Mouse (Mus musculus) heart, postnatal 0 days (tissue): Measurements from ENCODE around the gene Slc26a1. TPM values are rescaled to one million over a fixed set of nuclear protein-coding genes. Genes with fewer than 3 reads are reported as not detected.

ENCODE experiments used
- ATAC-seq: fragments of 200-750 bp; cut with Nextera tagmentation; 2 replicates; pipeline ENCODE4 v1.8.0; 2017; ENCODE audit warnings: low read depth, moderate number of reproducible peaks, moderate library complexity; ENCODE audit not compliant: insufficient read depth
- DNase-seq: peaks from one replicate; pipeline ENCODE4 v3.0.0-alpha.2; 2016; ENCODE audit warnings: low spot score
- H3K27ac ChIP-seq: fragments of 300-500 bp; sonication (generic); 2 replicates; pipeline ENCODE4 v1.5.1; 2014; ENCODE audit warnings: low read depth, mild to moderate bottlenecking
- H3K27me3 ChIP-seq: fragments of 300-500 bp; sonication (generic); 2 replicates; pipeline ENCODE4 v1.6.1; 2014; ENCODE audit warnings: low read length, mixed read lengths; ENCODE audit not compliant: control insufficient read depth, insufficient read depth
- H3K36me3 ChIP-seq: fragments of 300-500 bp; sonication (generic); replicated peaks from 2 replicates; pipeline ENCODE4 v1.6.1; 2014; ENCODE audit warnings: low read length, mixed read lengths; ENCODE audit not compliant: control insufficient read depth, insufficient read depth
- H3K4me1 ChIP-seq: fragments of 300-500 bp; sonication (generic); 2 replicates; pipeline ENCODE4 v1.6.1; 2014; ENCODE audit warnings: antibody characterized with exemption; ENCODE audit not compliant: control insufficient read depth, insufficient read depth
- H3K4me2 ChIP-seq: fragments of 300-500 bp; sonication (generic); 2 replicates; pipeline ENCODE4 v1.6.1; 2014; ENCODE audit warnings: low read depth, mild to moderate bottlenecking, low read length, moderate library complexity
- H3K4me3 ChIP-seq: fragments of 300-500 bp; sonication (generic); 2 replicates; pipeline ENCODE4 v1.5.1; 2014; ENCODE audit warnings: low read depth, low read length
- H3K9ac ChIP-seq: fragments of 300-500 bp; sonication (generic); replicated peaks from 2 replicates; pipeline ENCODE4 v1.6.1; 2014; ENCODE audit warnings: low read depth, low read length, mixed read lengths
- H3K9me3 ChIP-seq: fragments of 300-500 bp; sonication (generic); replicated peaks from 2 replicates; pipeline ENCODE4 v1.6.1; 2016; ENCODE audit warnings: low read length; ENCODE audit not compliant: control insufficient read depth
- CTCF ChIP-seq: IDR thresholded peaks from 2 replicates; pipeline ENCODE4 v1.5.1; 2016; ENCODE audit warnings: antibody characterized with exemption, control low read depth, low read depth
- EP300 ChIP-seq: IDR thresholded peaks from 2 replicates; pipeline ENCODE4 v1.6.1; 2016; ENCODE audit warnings: antibody characterized with exemption, low read depth
- WGBS: fragments of 180-500 bp; shearing (Covaris S2); extraction: QIAGEN DNeasy Blood & Tissue Kit; methylation state at CpG from one replicate; pipeline ENCODE4 v1.1.7; 2014; 5-methylcytosine and 5-hydroxymethylcytosine counted together
- polyA plus RNA-seq: library from polyadenylated mRNA; unstranded; fragments of >200 nt; fragmentation: Nextera tagmentation; extraction: Ambion mirVana; gene quantifications from 2 replicates; pipeline ENCODE4 v1.2.1, GENCODE M21; 2015
- total RNA-seq: library from RNA; depleted of rRNA; stranded (reverse); fragments of >200 nt; gene quantifications from 2 replicates; pipeline ENCODE4 v1.2.3, GENCODE M21; 2014; ENCODE audit warnings: low replicate concordance

Gene Slc26a1
- total and polyA plus RNA-seq, 2 experiments from 2014 or later: 0.08 to 0.23 TPM

DNA sequence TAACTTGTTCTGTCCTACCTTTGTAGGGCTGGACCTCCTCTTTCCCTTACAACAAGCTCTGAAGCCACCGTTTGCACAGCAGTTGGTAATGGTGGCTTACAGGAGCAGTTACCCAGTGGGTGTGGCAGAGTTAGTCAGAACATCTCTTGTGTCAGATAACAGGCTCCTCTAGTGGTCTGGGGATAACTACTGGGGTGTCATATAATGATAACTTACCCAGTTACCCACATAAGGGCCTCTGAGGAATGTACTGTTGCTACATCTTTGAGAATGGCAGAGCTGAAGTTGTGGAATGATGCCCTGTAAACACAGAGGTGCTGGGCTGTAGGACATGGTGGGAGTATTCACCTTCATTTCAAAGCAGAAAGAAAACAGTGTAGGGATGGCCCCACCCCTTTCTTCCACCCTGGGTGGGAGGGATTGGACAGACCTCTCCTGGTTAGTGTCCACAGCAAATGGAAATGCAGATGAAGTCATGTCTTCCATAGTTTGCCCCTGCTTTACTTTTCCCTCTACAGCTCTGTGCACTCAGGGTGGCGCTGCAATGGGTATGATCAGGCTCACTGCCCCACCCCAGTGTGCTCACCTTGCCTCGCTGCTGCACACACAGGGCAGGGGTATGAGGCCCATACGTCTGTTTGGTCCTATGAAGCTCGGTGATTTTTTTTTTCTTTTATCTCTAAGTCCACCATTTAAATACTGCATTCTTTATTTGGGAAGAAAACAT is 1.6 kb upstream of the Slc26a1 start:
- peak overlapping the region; percentile 55 for H3K4me2 ChIP-seq
- ATAC-seq (peak; percentile 45), DNase-seq (no peak)
- H3K27me3 ChIP-seq: no peaks in the 10 kb centered on the region
- peaks cover 20% of the 10 kb centered on the region; the same call in 1 of the 2 replicates for H3K36me3 ChIP-seq
- TF ChIP-seq EP300: no peak
- 20% methylated on average over 5 of the region's 5 CpGs for WGBS
- peak overlapping the region; percentile 32 for H3K4me3 ChIP-seq
- peaks cover 10% of the 10 kb centered on the region for H3K4me1 ChIP-seq
- peak overlapping the region; percentile 48; the same call in 1 of the 2 replicates for H3K9ac ChIP-seq
- no peaks in the 10 kb centered on the region for H3K9me3 ChIP-seq
- H3K27ac ChIP-seq: peak overlapping the region; percentile 3; the same call in 1 of the 2 replicates

DNA sequence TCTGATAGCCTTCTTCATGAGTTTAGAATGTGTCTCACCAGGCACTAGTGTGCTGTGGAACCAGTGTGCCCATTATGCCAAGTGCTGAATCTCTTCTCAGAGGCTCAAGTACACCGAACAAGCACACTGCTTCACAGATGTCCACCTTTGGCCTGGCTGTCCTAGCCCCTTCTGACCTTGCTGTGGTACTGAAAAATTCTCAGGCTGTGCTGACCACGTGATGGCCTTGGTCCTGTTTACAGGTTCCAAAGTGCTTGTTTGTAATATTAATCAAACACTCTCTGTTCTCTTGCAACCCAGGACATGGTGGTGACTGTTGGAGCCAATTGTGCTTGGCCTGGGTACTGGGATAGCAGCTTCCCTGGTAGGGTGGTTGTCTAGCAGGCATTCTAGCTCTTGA is 745 bp downstream of the Slc26a1 start:
- ATAC-seq (no peak), DNase-seq (no peak)
- H3K36me3 ChIP-seq: peaks cover 10% of the 10 kb centered on the region; the same call in 1 of the 2 replicates
- TF ChIP-seq CTCF (no peak), EP300 (no peak)
- H3K9ac ChIP-seq: no peak overlapping the region
- no peak overlapping the region for H3K4me2 ChIP-seq
- no peaks in the 10 kb centered on the region for H3K9me3 ChIP-seq
- H3K27me3 ChIP-seq: no peaks in the 10 kb centered on the region
- no peak overlapping the region for H3K27ac ChIP-seq
- peaks cover 17% of the 10 kb centered on the region for H3K4me1 ChIP-seq
- WGBS: 75% methylated on average over 2 of the region's 2 CpGs
- no peak overlapping the region for H3K4me3 ChIP-seq

DNA sequence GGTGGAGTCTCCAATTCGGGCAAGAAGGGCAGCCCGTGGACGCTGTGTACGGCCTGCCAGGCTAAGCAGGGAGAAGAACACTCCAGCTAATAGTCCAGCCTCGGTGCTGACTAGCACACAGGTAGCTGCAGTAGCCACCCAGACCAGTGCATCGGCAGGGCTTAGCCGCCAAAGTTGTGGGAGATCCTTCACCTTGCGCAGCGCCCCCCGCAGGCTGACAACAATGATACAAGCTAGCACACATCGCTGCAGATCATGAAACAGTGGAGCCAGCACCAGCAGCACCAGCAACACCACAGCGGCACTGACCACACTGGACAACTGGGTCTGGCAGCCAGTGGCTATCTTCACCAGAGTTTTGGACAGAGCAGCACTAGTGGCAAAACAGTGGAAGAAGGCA is 3.6 kb downstream of the Slc26a1 start:
- no peak overlapping the region for H3K9ac ChIP-seq
- ATAC-seq (no peak), DNase-seq (no peak)
- TF ChIP-seq CTCF (no peak), EP300 (no peak)
- 90% methylated on average over 12 of the region's 12 CpGs for WGBS
- H3K36me3 ChIP-seq: peaks cover 10% of the 10 kb centered on the region; the same call in 1 of the 2 replicates
- no peak overlapping the region for H3K27ac ChIP-seq
- H3K4me2 ChIP-seq: no peak overlapping the region
- H3K4me1 ChIP-seq: peaks cover 19% of the 10 kb centered on the region; the same call in 1 of the 2 replicates
- no peaks in the 10 kb centered on the region for H3K9me3 ChIP-seq
- no peak overlapping the region for H3K4me3 ChIP-seq
- no peaks in the 10 kb centered on the region for H3K27me3 ChIP-seq

DNA sequence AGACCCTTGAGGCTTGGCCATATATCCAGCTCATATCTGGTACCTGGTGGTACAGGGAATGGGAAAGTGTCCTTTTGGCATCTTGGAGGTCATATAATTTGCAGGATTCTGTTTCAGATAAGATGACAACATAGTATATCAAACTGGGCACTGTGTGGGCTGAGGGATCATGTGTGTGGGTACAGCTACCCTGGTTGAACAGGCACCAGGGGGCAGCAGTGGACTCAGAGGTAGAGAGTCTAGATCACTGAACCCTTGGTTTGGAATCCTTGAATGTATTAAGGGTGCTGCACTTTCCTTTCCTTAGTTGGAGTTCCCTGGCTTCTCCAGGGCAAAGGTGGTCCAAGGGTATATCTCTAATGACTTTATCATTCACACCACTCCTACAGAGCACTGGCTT is 4.6 kb downstream of the Slc26a1 start:
- no peak overlapping the region for H3K9ac ChIP-seq
- H3K36me3 ChIP-seq: peaks cover 10% of the 10 kb centered on the region; the same call in 1 of the 2 replicates
- no peak overlapping the region for H3K27ac ChIP-seq
- H3K4me3 ChIP-seq: no peak overlapping the region
- H3K4me1 ChIP-seq: peaks cover 19% of the 10 kb centered on the region; the same call in 1 of the 2 replicates
- H3K27me3 ChIP-seq: no peaks in the 10 kb centered on the region
- DNase-seq (peak; percentile 40), ATAC-seq (no peak)
- no peaks in the 10 kb centered on the region for H3K9me3 ChIP-seq
- H3K4me2 ChIP-seq: no peak overlapping the region
- TF ChIP-seq EP300: no peak
- peak; percentile 49 for TF ChIP-seq CTCF

DNA sequence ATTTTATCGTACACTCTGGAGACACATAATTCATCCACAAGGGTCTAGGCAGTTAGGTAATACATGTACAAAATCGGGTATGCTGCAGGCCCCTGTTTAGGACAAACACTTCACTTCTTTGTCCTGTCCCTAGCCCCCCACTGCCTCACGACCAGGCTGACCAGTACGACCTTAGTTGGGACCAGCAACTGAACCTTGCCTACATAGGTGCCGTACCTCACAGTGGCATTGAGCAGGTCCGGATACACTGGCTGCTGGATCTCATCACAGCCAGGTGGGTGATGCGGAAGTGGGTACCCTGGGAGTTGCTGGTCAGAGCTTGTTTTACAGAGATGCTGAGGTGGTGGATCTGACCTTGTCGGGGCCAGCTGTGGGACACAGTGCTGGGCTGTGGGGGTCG is 5.4 kb downstream of the Slc26a1 start:
- WGBS: 77% methylated on average over 9 of the region's 9 CpGs
- peaks cover 19% of the 10 kb centered on the region; the same call in 1 of the 2 replicates for H3K4me1 ChIP-seq

More for the DNA sequence above, 5.4 kb downstream of the Slc26a1 start:
- Histone ChIP-seq H3K4me3 (peak overlapping the region; percentile 55), H3K36me3 (peaks cover 10% of the 10 kb centered on the region; the same call in 1 of the 2 replicates), H3K27ac (0 out of 2 replicates have a peak overlapping the region, but pooled peaks have one; percentile 91), H3K4me2 (peak overlapping the region; percentile 69), H3K27me3 (no peaks in the 10 kb centered on the region), H3K9ac (peak overlapping the region; percentile 69), H3K9me3 (no peaks in the 10 kb centered on the region)
- DNase-seq (no peak), ATAC-seq (no peak)
- no peak for TF ChIP-seq EP300
- no peak for TF ChIP-seq CTCF
